Mouse (Mus musculus): Measurements from ENCODE around the gene Eef1g. TPM values are rescaled to one million over a fixed set of nuclear protein-coding genes. Genes with fewer than 3 reads are reported as not detected.
"Not testable (repeated sequence)": the region's sequence is repeated elsewhere in the genome, so short reads cannot be mapped to it uniquely, and the experiment has no call there.

Eef1g gene
- polyA plus RNA-seq, 1 experiment from 2014 or later, result 366 TPM

GRCm38 (mm10) chr19:8999223-8999622 lies 32.4 kb downstream of the Eef1g start:
- H3K9ac ChIP-seq, result no peak overlapping the region
- H3K36me3 ChIP-seq, result no peaks in the 10 kb centered on the region
- H3K27ac ChIP-seq, result no peak overlapping the region
- no peak for ATAC-seq
- H3K4me3 ChIP-seq, result no peak overlapping the region
- WGBS (ENCODE audit: insufficient replicate concordance), result 80% methylated on average over 4 of the region's 4 CpGs
- no peaks in the 10 kb centered on the region for H3K9me3 ChIP-seq (replicated peaks)
- H3K27me3 ChIP-seq (replicated peaks), result no peaks in the 10 kb centered on the region
- no peak overlapping the region for H3K4me2 ChIP-seq
- H3K4me1 ChIP-seq, result peaks cover 21% of the 10 kb centered on the region

GRCm38 (mm10) chr19:9006915-9007314 lies 40.1 kb downstream of the Eef1g start:
- not testable (repeated sequence) for H3K9me3 ChIP-seq (replicated peaks); H3K4me3 ChIP-seq; H3K36me3 ChIP-seq; ATAC-seq; H3K4me1 ChIP-seq; H3K27me3 ChIP-seq (replicated peaks); H3K9ac ChIP-seq; H3K4me2 ChIP-seq; H3K27ac ChIP-seq
- WGBS (ENCODE audit: insufficient replicate concordance), result 82% methylated on average over 2 of the region's 2 CpGs

GRCm38 (mm10) chr19:9019298-9019697 lies 52.5 kb downstream of the Eef1g start:
- Histone ChIP-seq H3K27me3 (replicated peaks) (no peaks in the 10 kb centered on the region; the same call in 1 of the 2 replicates), H3K4me3 (no peak overlapping the region), H3K36me3 (no peaks in the 10 kb centered on the region), H3K4me2 (no peak overlapping the region), H3K9ac (no peak overlapping the region), H3K4me1 (peaks cover 3% of the 10 kb centered on the region; the same call in 1 of the 2 replicates), H3K9me3 (replicated peaks) (no peaks in the 10 kb centered on the region), H3K27ac (no peak overlapping the region)
- no peak for ATAC-seq
- WGBS (ENCODE audit: insufficient replicate concordance), result 78% methylated on average over 3 of the region's 3 CpGs

- H3K27ac ChIP-seq, result no peak overlapping the region
- H3K4me1 ChIP-seq, result peaks cover 9% of the 10 kb centered on the region
- 62% methylated on average over 11 of the region's 11 CpGs for WGBS (ENCODE audit: insufficient replicate concordance)
- no peaks in the 10 kb centered on the region for H3K36me3 ChIP-seq
- no peaks in the 10 kb centered on the region; the same call in 1 of the 2 replicates for H3K27me3 ChIP-seq (replicated peaks)
- ATAC-seq, result no peak
- no peak overlapping the region for H3K4me3 ChIP-seq
- no peaks in the 10 kb centered on the region for H3K9me3 ChIP-seq (replicated peaks)
- H3K9ac ChIP-seq, result no peak overlapping the region
- no peak overlapping the region for H3K4me2 ChIP-seq
Observed at GRCm38 (mm10) chr19:9023021-9023778, 56.4 kb downstream of the Eef1g start.

- Histone ChIP-seq H3K4me3 (no peak overlapping the region), H3K36me3 (no peaks in the 10 kb centered on the region), H3K27me3 (replicated peaks) (no peaks in the 10 kb centered on the region; the same call in 1 of the 2 replicates), H3K9me3 (replicated peaks) (no peaks in the 10 kb centered on the region), H3K4me2 (no peak overlapping the region), H3K4me1 (peaks cover 9% of the 10 kb centered on the region), H3K9ac (no peak overlapping the region), H3K27ac (no peak overlapping the region)
- ATAC-seq, result 0 out of 2 replicates have a peak, but pooled peaks have one; percentile 21
- WGBS (ENCODE audit: insufficient replicate concordance), result 79% methylated on average over 5 of the region's 5 CpGs
Observed at GRCm38 (mm10) chr19:9025562-9026257, 58.9 kb downstream of the Eef1g start.

GRCm38 (mm10) chr19:9026634-9027033 lies 59.8 kb downstream of the Eef1g start:
- no peak overlapping the region for H3K27ac ChIP-seq
- no peak overlapping the region for H3K9ac ChIP-seq
- WGBS (ENCODE audit: insufficient replicate concordance), result 65% methylated on average over 4 of the region's 4 CpGs
- H3K36me3 ChIP-seq, result no peaks in the 10 kb centered on the region
- H3K4me2 ChIP-seq, result no peak overlapping the region
- peaks cover 9% of the 10 kb centered on the region for H3K4me1 ChIP-seq
- no peak overlapping the region for H3K4me3 ChIP-seq
- no peaks in the 10 kb centered on the region; the same call in 1 of the 2 replicates for H3K27me3 ChIP-seq (replicated peaks)
- H3K9me3 ChIP-seq (replicated peaks), result no peaks in the 10 kb centered on the region
- no peak for ATAC-seq

- Histone ChIP-seq H3K27ac (no peak overlapping the region), H3K9ac (no peak overlapping the region), H3K4me3 (no peak overlapping the region), H3K4me2 (no peak overlapping the region), H3K9me3 (replicated peaks) (no peaks in the 10 kb centered on the region), H3K4me1 (peaks cover 13% of the 10 kb centered on the region), H3K27me3 (replicated peaks) (no peaks in the 10 kb centered on the region; the same call in 1 of the 2 replicates), H3K36me3 (no peaks in the 10 kb centered on the region)
- WGBS (ENCODE audit: insufficient replicate concordance), result 23% methylated on average over 5 of the region's 5 CpGs
- ATAC-seq, result no peak
Observed at GRCm38 (mm10) chr19:9027795-9028194, 61.0 kb downstream of the Eef1g start.

Other genes starting within 250 kb of the Eef1g start
- gene Slc3a2, start 243.7 kb upstream of the Eef1g start, polyA plus RNA-seq (2016; fragmentation: Nextera tagmentation; extraction: Ambion mirVana), result 133 and 141 TPM in 2 replicates
- 87.1 and 95.9 TPM in 2 replicates for gene Wdr74, start 231.2 kb upstream of the Eef1g start, polyA plus RNA-seq (2016; fragmentation: Nextera tagmentation; extraction: Ambion mirVana)
- gene 1700092M07Rik, start 226.3 kb upstream of the Eef1g start, polyA plus RNA-seq (2016; fragmentation: Nextera tagmentation; extraction: Ambion mirVana), result 2.1 and 2.3 TPM in 2 replicates
- 56.2 and 58.4 TPM in 2 replicates for gene Stx5a, start 225.6 kb upstream of the Eef1g start, polyA plus RNA-seq (2016; fragmentation: Nextera tagmentation; extraction: Ambion mirVana)
- 116 and 130 TPM in 2 replicates for gene Nxf1, start 210.0 kb upstream of the Eef1g start, polyA plus RNA-seq (2016; fragmentation: Nextera tagmentation; extraction: Ambion mirVana)
- 77.4 and 80.0 TPM in 2 replicates for gene Tmem223, start 196.0 kb upstream of the Eef1g start, polyA plus RNA-seq (2016; fragmentation: Nextera tagmentation; extraction: Ambion mirVana)
- gene Tmem179b, start 192.6 kb upstream of the Eef1g start, polyA plus RNA-seq (2016; fragmentation: Nextera tagmentation; extraction: Ambion mirVana), result 99.1 and 104 TPM in 2 replicates
- 21.8 and 23.1 TPM in 2 replicates for gene Taf6l, start 180.6 kb upstream of the Eef1g start, polyA plus RNA-seq (2016; fragmentation: Nextera tagmentation; extraction: Ambion mirVana)
- gene Polr2g, start 168.5 kb upstream of the Eef1g start, polyA plus RNA-seq (2016; fragmentation: Nextera tagmentation; extraction: Ambion mirVana), result 105 and 110 TPM in 2 replicates
- gene Zbtb3, start 164.5 kb upstream of the Eef1g start, polyA plus RNA-seq (2016; fragmentation: Nextera tagmentation; extraction: Ambion mirVana), result 2.3 and 2.8 TPM in 2 replicates
- 29.6 and 31.6 TPM in 2 replicates for gene Ttc9c, start 147.7 kb upstream of the Eef1g start, polyA plus RNA-seq (2016; fragmentation: Nextera tagmentation; extraction: Ambion mirVana)
- gene Hnrnpul2, start 147.0 kb upstream of the Eef1g start, polyA plus RNA-seq (2016; fragmentation: Nextera tagmentation; extraction: Ambion mirVana), result 3.5 and 3.6 TPM in 2 replicates
- 0.26 TPM in 1 of 2 replicates, not detected in the other for gene AC129217.1, start 137.3 kb upstream of the Eef1g start, polyA plus RNA-seq (2016; fragmentation: Nextera tagmentation; extraction: Ambion mirVana)
- gene Bscl2, start 129.6 kb upstream of the Eef1g start, polyA plus RNA-seq (2016; fragmentation: Nextera tagmentation; extraction: Ambion mirVana), result 37.0 and 45.2 TPM in 2 replicates
- 0.62 and 0.65 TPM in 2 replicates for gene Gng3, start 127.8 kb upstream of the Eef1g start, polyA plus RNA-seq (2016; fragmentation: Nextera tagmentation; extraction: Ambion mirVana)
- gene Lrrn4cl, start 116.3 kb upstream of the Eef1g start, polyA plus RNA-seq (2016; fragmentation: Nextera tagmentation; extraction: Ambion mirVana), result 0.11 TPM in 1 of 2 replicates, not detected in the other
- gene Ubxn1, start 95.5 kb upstream of the Eef1g start, polyA plus RNA-seq (2016; fragmentation: Nextera tagmentation; extraction: Ambion mirVana), result 133 and 135 TPM in 2 replicates
- gene Uqcc3, start 86.1 kb upstream of the Eef1g start, polyA plus RNA-seq (2016; fragmentation: Nextera tagmentation; extraction: Ambion mirVana), result 40.6 and 43.4 TPM in 2 replicates
- 76.1 and 80.4 TPM in 2 replicates for gene Lbhd1, start 83.3 kb upstream of the Eef1g start, polyA plus RNA-seq (2016; fragmentation: Nextera tagmentation; extraction: Ambion mirVana)
- not detected in 2 replicates for gene Gm49403, start 83.1 kb upstream of the Eef1g start, polyA plus RNA-seq (2016; fragmentation: Nextera tagmentation; extraction: Ambion mirVana)
- 107 and 111 TPM in 2 replicates for gene 1810009A15Rik, start 78.2 kb upstream of the Eef1g start, polyA plus RNA-seq (2016; fragmentation: Nextera tagmentation; extraction: Ambion mirVana)
- not detected in 2 replicates for gene Gm49416, start 78.1 kb upstream of the Eef1g start, polyA plus RNA-seq (2016; fragmentation: Nextera tagmentation; extraction: Ambion mirVana)
- gene Ints5, start 74.0 kb upstream of the Eef1g start, polyA plus RNA-seq (2016; fragmentation: Nextera tagmentation; extraction: Ambion mirVana), result 39.9 and 40.8 TPM in 2 replicates
- gene Ganab, start 69.0 kb upstream of the Eef1g start, polyA plus RNA-seq (2016; fragmentation: Nextera tagmentation; extraction: Ambion mirVana), result 61.9 TPM in 2 replicates
- gene B3gat3, start 46.7 kb upstream of the Eef1g start, polyA plus RNA-seq (2016; fragmentation: Nextera tagmentation; extraction: Ambion mirVana), result 28.4 and 31.7 TPM in 2 replicates
- gene Rom1, start 37.7 kb upstream of the Eef1g start, polyA plus RNA-seq (2016; fragmentation: Nextera tagmentation; extraction: Ambion mirVana), result 3.0 and 3.4 TPM in 2 replicates
- 21.3 and 23.0 TPM in 2 replicates for gene Eml3, start 37.5 kb upstream of the Eef1g start, polyA plus RNA-seq (2016; fragmentation: Nextera tagmentation; extraction: Ambion mirVana)
- gene Mta2, start 25.2 kb upstream of the Eef1g start, polyA plus RNA-seq (2016; fragmentation: Nextera tagmentation; extraction: Ambion mirVana), result 138 and 140 TPM in 2 replicates
- gene Tut1, start 13.2 kb upstream of the Eef1g start, polyA plus RNA-seq (2016; fragmentation: Nextera tagmentation; extraction: Ambion mirVana), result 26.0 and 27.7 TPM in 2 replicates
- gene Ahnak, start 22.2 kb downstream of the Eef1g start, polyA plus RNA-seq (2016; fragmentation: Nextera tagmentation; extraction: Ambion mirVana), result 1.8 and 2.0 TPM in 2 replicates
- not detected in 2 replicates for gene Scgb1a1, start 120.9 kb downstream of the Eef1g start, polyA plus RNA-seq (2016; fragmentation: Nextera tagmentation; extraction: Ambion mirVana)
- 13.2 and 13.6 TPM in 2 replicates for gene Asrgl1, start 168.6 kb downstream of the Eef1g start, polyA plus RNA-seq (2016; fragmentation: Nextera tagmentation; extraction: Ambion mirVana)